ENCODE assay signal across 8 mouse cellular contexts in genomic region chr3:107334202-107334934, GRCm38 (mm10). TPM values are rescaled to one million over a fixed set of nuclear protein-coding genes. Genes with fewer than 3 reads are reported as not detected.
DNase-seq lines count a peak whose midpoint lies in the region; ATAC-seq and TF ChIP-seq lines count a peak whose summit lies in the region.

No protein-coding gene starts in this region.

- no peaks in the 10 kb centered on the region for H3K9me3 ChIP-seq in limb, embryonic 13.5 days
- H3K9me3 ChIP-seq in stomach, embryonic 16.5 days (replicated peaks; ENCODE audit: control insufficient read depth, low read length) = no peaks in the 10 kb centered on the region

- peak overlapping the region; percentile 97 for H3K27ac ChIP-seq in gastrocnemius, adult 2 months
- peak overlapping the region; percentile 50; the same call in 1 of the 2 replicates for H3K27ac ChIP-seq in thymus, adult 2 months (ENCODE audit: control insufficient read depth, insufficient read depth, low read length)
- H3K27ac ChIP-seq in limb, embryonic 13.5 days = peak overlapping the region; percentile 95
- peak overlapping the region; percentile 98 for H3K27ac ChIP-seq in stomach, embryonic 16.5 days (ENCODE audit: low read length)

- ATAC-seq in limb, embryonic 13.5 days (ENCODE audit: low FRiP score, low read depth) = no peak
- no peak for ATAC-seq in stomach, embryonic 16.5 days (ENCODE audit: insufficient read depth, low FRiP score)

- H3K9ac ChIP-seq in limb, embryonic 13.5 days = peak overlapping the region; percentile 92
- peak overlapping the region; percentile 93 for H3K9ac ChIP-seq in stomach, embryonic 16.5 days (ENCODE audit: low read length)

- no peak for DNase-seq in gastrocnemius, adult 2 months
- DNase-seq in gastrocnemius, postnatal 14 days = no peak
- peak; percentile 7 for DNase-seq in thymus, adult 2 months
- no peak for DNase-seq in thymus, postnatal 4 days
- DNase-seq in left cerebral cortex, postnatal 10 days (ENCODE audit: extremely low spot score in 1 of 2, low spot score in 2 of 2) = no peak
- no peak for DNase-seq in layer of hippocampus, postnatal 36 days

- TF ChIP-seq CTCF in gastrocnemius, adult 2 months (IDR thresholded peaks at IDR 0.05) = no peak
- TF ChIP-seq CTCF in thymus, adult 2 months (IDR thresholded peaks at IDR 0.05; ENCODE audit: borderline replicate concordance, control insufficient read depth, extremely low read depth, insufficient read depth, low read length, poor library complexity) = no peak

- peak overlapping the region; percentile 89 for H3K4me3 ChIP-seq in gastrocnemius, adult 2 months
- H3K4me3 ChIP-seq in thymus, adult 2 months (ENCODE audit: control insufficient read depth, insufficient read depth, low read length) = peak overlapping the region; percentile 85
- H3K4me3 ChIP-seq in limb, embryonic 13.5 days = peak overlapping the region; percentile 93
- H3K4me3 ChIP-seq in stomach, embryonic 16.5 days (replicated peaks; ENCODE audit: low read length) = peak overlapping the region; percentile 70

- WGBS in thymus, adult 2 months = 15% methylated on average over 12 of the region's 12 CpGs
- 9% methylated on average over 12 of the region's 12 CpGs for WGBS in limb, embryonic 13.5 days
- 11% methylated on average over 12 of the region's 12 CpGs for WGBS in stomach, embryonic 16.5 days

- H3K4me1 ChIP-seq in thymus, adult 2 months (replicated peaks; ENCODE audit: control insufficient read depth, insufficient read depth, low read length) = peaks cover 24% of the 10 kb centered on the region
- peaks cover 29% of the 10 kb centered on the region for H3K4me1 ChIP-seq in limb, embryonic 13.5 days
- peaks cover 19% of the 10 kb centered on the region for H3K4me1 ChIP-seq in stomach, embryonic 16.5 days (ENCODE audit: control insufficient read depth, insufficient read depth, low read length)

- peak overlapping the region; percentile 82 for H3K4me2 ChIP-seq in limb, embryonic 13.5 days (replicated peaks)
- H3K4me2 ChIP-seq in stomach, embryonic 16.5 days (ENCODE audit: low read depth, low read length) = peak overlapping the region; percentile 76

- TF ChIP-seq POLR2A in thymus, adult 2 months (IDR thresholded peaks at IDR 0.05; ENCODE audit: control insufficient read depth, extremely low read depth, insufficient read depth, low read length, poor library complexity) = no peak

- H3K27me3 ChIP-seq in thymus, adult 2 months (ENCODE audit: control insufficient read depth, insufficient read depth, low read length) = no peaks in the 10 kb centered on the region
- H3K27me3 ChIP-seq in limb, embryonic 13.5 days = no peaks in the 10 kb centered on the region
- H3K27me3 ChIP-seq in stomach, embryonic 16.5 days (ENCODE audit: control insufficient read depth, insufficient read depth, low read length) = no peaks in the 10 kb centered on the region

- intact Hi-C loops in gastrocnemius, adult 2 months (cut with DNase I) = loop anchor here (5.0 kb wide), 1 partner anchor 57 kb away; the partner anchor contains the start of gene Lamtor5
- intact Hi-C loops in gastrocnemius, postnatal 14 days (cut with DNase I; ENCODE audit: low total_unique reads) = no loop called here
- intact Hi-C loops in left cerebral cortex, postnatal 10 days (cut with DNase I) = no loop called here

- H3K36me3 ChIP-seq in thymus, adult 2 months (ENCODE audit: control insufficient read depth, insufficient read depth, low read length) = peaks cover 6% of the 10 kb centered on the region
- peaks cover 16% of the 10 kb centered on the region for H3K36me3 ChIP-seq in limb, embryonic 13.5 days
- H3K36me3 ChIP-seq in stomach, embryonic 16.5 days (ENCODE audit: control insufficient read depth, insufficient read depth, low read length) = no peaks in the 10 kb centered on the region

RNA-seq across cellular contexts. Expression of gene Rbm15, which starts 0.9 kb away (rescaled TPM):
- total RNA-seq in gastrocnemius, adult 2 months (2021) = 10 to 100 TPM; 22.3 TPM
- 10 to 100 TPM; 16.9 to 18.0 TPM for total RNA-seq in gastrocnemius, postnatal 14 days (2021)
- polyA plus RNA-seq in thymus, adult 2 months (2012; rRNA removed) = 16.4 and 20.9 TPM in 2 replicates
- polyA plus RNA-seq in limb, embryonic 13.5 days (2015; fragmentation: Nextera tagmentation; extraction: Ambion mirVana) = 16.5 and 16.8 TPM in 2 replicates
- polyA plus RNA-seq in stomach, embryonic 16.5 days (2015; fragmentation: Nextera tagmentation; extraction: Ambion mirVana) = 11.0 and 12.3 TPM in 2 replicates
- total RNA-seq in left cerebral cortex, postnatal 10 days (2021) = 10 to 100 TPM; 21.3 to 23.3 TPM
- 10 to 100 TPM; 25.9 to 28.0 TPM for total RNA-seq in layer of hippocampus, postnatal 36 days (2021)

RNA-seq across cellular contexts. Expression of gene Slc16a4, which starts 43.3 kb away (rescaled TPM):
- total RNA-seq in gastrocnemius, adult 2 months (2021) = under 1 TPM in 1 of 2 experiments, not detected in 1; 0.17 TPM
- under 1 TPM; 0.18 to 0.25 TPM for total RNA-seq in gastrocnemius, postnatal 14 days (2021)
- 0.11 and 0.20 TPM in 2 replicates for polyA plus RNA-seq in thymus, adult 2 months (2012; rRNA removed)
- 10.6 and 11.0 TPM in 2 replicates for polyA plus RNA-seq in limb, embryonic 13.5 days (2015; fragmentation: Nextera tagmentation; extraction: Ambion mirVana)
- 2.2 and 2.6 TPM in 2 replicates for polyA plus RNA-seq in stomach, embryonic 16.5 days (2015; fragmentation: Nextera tagmentation; extraction: Ambion mirVana)
- 1 to 10 TPM; 1.8 to 2.3 TPM for total RNA-seq in left cerebral cortex, postnatal 10 days (2021)
- total RNA-seq in layer of hippocampus, postnatal 36 days (2021) = 1 to 10 TPM in 1 of 2 experiments, under 1 TPM in 1; 0.86 to 1.1 TPM

RNA-seq across cellular contexts. Expression of gene Lamtor5, which starts 55.7 kb away (rescaled TPM):
- 10 to 100 TPM; 57.8 to 64.8 TPM for total RNA-seq in gastrocnemius, adult 2 months (2021)
- 10 to 100 TPM; 46.8 to 53.2 TPM for total RNA-seq in gastrocnemius, postnatal 14 days (2021)
- 109 and 126 TPM in 2 replicates for polyA plus RNA-seq in thymus, adult 2 months (2012; rRNA removed)
- 184 and 190 TPM in 2 replicates for polyA plus RNA-seq in limb, embryonic 13.5 days (2015; fragmentation: Nextera tagmentation; extraction: Ambion mirVana)
- polyA plus RNA-seq in stomach, embryonic 16.5 days (2015; fragmentation: Nextera tagmentation; extraction: Ambion mirVana) = 175 and 181 TPM in 2 replicates
- 10 to 100 TPM; 57.2 to 63.4 TPM for total RNA-seq in left cerebral cortex, postnatal 10 days (2021)
- 10 to 100 TPM; 64.0 to 79.4 TPM for total RNA-seq in layer of hippocampus, postnatal 36 days (2021)
